Mouse (Mus musculus): Measurements from ENCODE around the gene Slc22a18.

DNA sequence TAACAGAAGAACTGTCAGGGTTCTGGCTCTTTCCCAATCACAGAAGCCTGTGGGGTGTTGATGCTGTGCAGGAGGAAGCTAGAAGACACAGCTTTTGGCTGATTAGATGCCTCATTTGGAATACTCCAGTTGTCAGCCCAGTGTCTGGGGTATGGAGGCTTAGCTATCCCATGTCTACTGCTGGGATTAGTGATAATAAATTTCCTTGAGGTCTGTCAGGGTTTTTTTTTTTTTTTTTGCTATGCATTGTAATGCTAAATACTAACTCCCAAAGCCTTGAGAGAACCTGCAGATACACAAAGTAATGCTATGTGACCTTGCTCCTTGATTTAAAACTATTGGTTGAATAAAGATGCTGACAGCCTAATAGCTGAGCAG lies 37.8 kb downstream of the Slc22a18 start:
- no peak for TF ChIP-seq CTCF (IDR thresholded peaks at IDR 0.05; ENCODE audit: low read depth)
- no peak for TF ChIP-seq EP300 (IDR thresholded peaks at IDR 0.05; ENCODE audit: low read depth)
